Mouse (Mus musculus): Measurements from ENCODE around the gene Fam189a2. TPM values are rescaled to one million over a fixed set of nuclear protein-coding genes. Genes with fewer than 3 reads are reported as not detected.

Gene Fam189a2
- total RNA-seq, 2 experiments from 2014 or later, result 9.1 to 9.6 TPM

DNA sequence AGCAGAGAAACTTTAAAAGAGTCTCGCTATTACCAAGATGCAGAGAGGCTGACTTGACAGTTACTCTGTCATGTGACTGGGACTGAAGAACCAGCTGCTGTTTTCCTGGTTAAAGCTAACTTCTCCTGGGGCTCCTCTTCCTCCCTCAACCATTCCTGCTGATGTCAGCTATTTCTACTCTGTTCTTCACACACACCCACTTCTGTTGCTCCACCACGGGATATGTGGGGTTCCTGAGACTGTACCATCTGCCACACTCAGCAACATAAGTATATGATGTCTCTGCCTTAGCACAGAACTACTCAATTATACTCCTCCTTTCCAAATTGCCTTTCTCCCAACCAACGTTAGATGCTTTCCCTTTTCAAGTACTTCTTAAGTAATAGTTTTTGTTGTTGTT is 50.2 kb downstream of the Fam189a2 start:
- DNase-seq (ENCODE audit: low spot score in 2 of 2), result peak; percentile 56 to 71

DNA sequence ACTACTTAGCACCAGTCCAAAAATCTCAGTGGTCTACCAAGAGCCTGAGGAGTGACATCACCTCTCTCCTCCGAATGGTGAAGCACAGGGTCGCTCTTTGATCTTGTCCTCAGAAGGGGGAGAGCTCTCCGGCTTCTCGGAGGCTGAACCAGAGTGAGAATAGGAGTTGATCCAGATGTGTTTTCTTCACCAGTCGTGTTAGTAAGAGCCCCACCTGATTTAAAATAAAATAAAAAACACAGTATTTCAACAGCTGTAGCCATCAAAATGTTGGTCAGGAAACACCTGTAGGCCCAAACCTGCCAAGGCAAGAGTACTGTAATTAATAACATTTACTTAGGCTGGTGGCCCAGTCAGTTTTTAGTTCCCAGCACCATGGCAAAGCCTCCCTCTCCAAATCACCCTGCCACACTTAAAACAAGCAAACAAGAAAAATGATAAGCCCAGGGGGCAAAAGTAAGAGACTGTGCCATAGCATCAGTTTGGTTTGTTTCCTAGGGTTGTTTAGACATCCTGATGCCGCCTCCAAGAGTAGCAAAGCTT is 52.8 kb downstream of the Fam189a2 start:
- no peak for DNase-seq (ENCODE audit: low spot score in 2 of 2)

DNA sequence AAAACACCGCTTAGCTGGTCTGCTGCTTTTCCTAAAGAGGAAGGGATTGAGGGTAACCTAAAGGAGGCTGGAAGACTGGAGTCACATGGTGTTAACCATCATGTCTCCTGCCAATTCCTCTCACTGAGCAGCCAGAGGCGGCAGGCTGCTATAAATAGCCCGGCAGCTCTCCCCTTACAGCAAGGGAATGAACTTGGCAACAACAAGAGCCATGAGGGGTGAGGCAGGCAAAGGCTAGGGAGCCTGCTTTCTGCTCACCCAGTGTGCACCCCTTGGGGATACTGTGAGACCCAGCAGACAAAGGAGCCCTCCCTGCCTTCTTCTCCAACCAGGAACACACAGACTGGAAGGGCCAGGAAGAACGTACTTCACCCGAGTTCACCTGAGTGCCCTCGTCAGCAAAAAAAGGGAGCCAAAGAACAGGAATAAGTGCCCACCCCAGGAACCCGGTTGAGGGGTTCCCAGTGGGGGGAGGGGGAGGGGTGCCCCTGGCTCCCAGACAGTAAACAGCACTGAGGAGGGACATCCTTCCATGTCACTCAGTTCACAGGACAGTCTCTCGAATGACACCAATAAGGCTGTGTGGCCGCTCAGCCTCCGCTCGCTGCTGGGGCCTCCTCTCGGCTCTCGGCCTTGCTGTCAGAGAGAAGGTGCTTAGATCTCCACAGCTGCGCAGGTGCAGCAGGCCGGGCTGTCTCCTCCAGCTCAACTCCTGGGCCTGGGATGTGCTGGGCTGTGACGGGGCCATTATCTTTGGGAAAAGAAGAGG is 57.8 kb downstream of the Fam189a2 start:
- no peak for DNase-seq (ENCODE audit: low spot score in 2 of 2)

DNA sequence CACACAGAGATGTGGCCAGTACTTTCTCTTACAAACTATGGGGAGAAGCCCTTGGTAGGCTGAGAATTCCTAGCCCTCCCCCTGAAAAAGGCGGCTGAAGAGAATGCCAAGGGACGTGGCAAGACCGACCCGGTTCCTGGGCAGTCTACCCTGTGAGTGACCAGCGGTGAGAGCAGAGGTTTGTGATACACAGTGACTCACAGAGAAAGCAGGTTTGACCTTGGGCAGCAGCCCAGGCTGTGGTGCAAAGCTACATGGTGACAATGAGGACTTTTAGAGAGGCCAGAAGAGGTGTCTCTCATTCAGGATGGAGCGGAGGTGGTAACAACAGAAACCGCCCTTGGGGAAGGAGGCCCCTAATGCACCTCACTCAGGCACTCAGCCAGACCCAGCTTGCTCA is 59.4 kb downstream of the Fam189a2 start:
- no peak for DNase-seq (ENCODE audit: low spot score in 2 of 2)

DNA sequence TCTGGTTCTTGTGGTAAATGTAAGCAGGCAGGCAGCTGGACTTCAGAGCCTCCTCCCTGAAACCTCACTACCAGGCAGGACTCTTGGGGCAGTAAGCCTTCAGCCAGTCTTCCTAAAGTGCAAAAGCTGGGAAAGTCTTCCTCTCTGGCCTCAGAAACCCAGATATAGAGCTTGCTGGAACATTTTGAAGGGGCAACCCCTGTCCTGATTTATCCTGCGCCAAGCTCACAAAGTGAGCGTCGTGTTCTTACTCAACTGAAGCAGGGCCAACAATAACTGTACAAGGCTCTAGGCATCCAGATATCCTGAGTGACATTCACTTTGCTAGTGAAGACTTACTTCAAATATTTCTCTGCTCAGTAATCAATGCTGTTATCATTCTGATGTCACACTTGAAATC is 60.4 kb downstream of the Fam189a2 start:
- no peak for DNase-seq (ENCODE audit: low spot score in 2 of 2)

DNA sequence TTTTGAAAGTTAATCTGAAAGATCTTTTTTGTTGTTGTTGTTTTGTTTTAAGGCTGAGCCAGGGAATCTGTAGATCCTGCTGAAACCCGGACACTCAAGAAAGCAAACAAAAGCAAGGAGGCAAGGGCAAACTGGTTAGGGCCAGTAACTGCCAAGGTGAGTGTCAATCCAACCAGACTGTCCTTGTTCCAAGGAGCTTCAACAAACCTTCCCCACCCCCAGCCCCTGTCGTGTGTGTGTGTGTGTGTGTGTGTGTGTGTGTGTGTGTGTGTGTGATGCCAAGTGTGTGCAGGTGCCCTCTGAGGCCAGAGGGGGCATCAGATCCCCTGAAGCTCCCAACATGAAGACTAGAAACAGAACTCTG is 62.0 kb downstream of the Fam189a2 start:
- DNase-seq (ENCODE audit: low spot score in 2 of 2), result no peak

DNA sequence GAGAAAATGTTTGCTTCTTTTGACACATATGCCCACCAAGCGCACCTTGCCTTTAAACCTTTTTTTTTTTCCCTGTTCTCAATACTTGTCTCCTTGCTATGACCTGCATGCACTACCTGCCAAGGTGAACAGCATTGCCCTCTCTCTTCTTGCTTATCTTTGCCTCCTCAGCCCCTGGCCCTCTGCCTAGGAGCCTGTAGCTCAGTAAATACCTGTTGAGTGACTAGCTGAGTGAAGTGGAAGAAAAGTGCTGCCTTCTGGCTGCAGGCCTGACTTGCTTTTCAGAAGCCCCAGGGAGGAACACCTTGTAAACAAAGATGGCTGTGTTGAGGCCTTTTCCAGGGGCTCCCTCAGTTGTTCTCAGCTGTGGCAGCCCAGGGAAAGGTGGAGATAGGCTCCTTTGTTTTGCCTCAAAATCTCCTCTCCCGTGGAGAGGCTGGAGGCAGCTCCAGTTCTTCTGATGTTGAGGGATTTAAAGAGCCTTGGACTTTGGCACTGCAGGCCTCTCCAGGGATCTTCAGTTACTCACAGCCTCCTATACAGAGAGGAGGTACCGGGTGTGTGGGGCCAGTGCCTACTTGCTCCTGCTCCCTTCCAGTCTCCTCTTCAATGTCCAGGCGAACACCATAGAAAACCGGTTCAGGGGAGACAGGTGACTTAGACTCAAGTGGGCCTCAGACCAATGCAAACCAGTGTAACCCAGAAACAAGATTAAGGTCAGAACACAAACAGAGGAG is 62.5 kb downstream of the Fam189a2 start:
- DNase-seq (ENCODE audit: low spot score in 2 of 2), result no peak

DNA sequence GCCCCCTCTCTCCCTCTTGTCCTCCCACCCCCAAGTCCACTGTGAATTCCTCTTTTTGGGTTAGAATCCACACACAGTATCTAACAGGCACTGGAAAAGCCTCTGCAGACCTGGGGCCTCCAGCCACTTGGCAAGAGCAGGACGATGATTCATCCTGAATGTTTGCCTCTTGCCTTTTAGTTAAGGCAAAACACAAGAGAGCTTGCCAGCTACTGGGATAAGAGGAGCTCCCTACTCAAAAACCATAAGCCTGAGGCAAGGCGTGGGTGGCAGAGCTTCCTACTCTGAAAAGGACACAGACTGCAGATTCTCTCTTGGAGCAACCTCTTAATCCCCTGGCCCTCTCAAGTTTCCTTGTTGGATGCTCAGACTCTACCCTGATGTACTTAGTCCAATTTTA is 63.7 kb downstream of the Fam189a2 start:
- DNase-seq (ENCODE audit: low spot score in 2 of 2), result peak; percentile 68 to 73

DNA sequence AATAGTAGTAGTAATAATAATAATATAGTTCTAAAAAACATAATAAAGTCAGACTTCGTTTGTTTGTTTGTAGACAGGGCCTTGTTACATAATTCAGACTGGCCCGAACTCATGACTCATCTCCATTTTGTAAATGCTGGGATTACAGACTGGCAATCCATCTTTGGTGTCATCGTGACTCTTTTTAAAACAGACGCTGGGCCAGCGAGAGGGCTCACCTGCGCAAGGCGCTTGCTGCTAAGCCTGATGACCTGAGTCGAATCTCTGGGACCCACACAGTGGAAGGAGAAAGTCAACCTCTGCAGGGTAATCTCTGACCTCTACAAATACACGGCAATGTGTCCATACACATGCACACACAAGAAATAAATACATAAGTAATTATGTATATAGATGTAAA is 64.4 kb downstream of the Fam189a2 start:
- no peak for DNase-seq (ENCODE audit: low spot score in 2 of 2)

DNA sequence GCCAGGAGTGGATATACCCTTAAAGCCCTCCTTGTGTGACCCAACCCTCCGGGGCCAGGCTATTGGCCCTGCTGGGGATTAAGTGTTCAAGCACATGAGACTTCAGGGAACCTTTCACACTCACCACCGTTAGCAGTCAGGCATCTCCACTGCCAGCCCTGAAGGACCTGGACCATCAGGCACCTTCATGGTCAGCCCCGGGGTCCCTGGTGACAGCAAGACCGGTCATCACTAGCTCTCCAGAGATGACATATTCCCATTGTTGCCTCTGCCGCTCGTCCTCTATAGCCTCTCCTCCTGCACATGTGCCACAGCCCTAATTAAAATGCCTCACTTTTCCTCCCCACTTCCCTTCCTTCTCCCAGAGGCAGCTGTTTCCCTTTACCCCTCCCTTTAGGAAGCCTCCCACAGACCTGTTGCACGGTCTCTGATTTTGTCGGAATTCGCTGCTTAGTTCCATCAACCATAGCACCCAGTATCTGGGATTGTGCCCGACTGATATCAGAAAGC is 66.4 kb downstream of the Fam189a2 start:
- DNase-seq (ENCODE audit: low spot score in 2 of 2), result no peak

DNA sequence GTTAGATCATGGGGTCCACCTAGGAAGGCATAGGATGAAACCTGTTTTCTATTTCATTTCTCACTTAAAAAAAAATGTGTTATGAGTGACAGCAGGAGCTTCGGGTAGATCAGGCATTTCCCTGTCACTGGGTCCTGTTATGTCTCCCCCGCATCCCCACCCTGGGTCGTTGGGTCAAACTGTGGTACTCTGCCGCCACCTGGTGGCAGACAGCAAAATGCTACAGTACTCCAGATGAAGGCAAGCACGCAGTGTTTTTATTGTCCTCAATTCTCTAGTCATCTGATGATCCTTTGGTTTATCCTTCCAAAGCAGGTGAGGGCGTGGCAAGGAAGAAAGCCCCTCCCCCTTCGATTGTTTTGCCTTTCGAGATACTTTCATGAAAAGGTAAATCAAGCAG is 69.3 kb downstream of the Fam189a2 start:
- peak; percentile 75 to 78 for DNase-seq (ENCODE audit: low spot score in 2 of 2)

DNA sequence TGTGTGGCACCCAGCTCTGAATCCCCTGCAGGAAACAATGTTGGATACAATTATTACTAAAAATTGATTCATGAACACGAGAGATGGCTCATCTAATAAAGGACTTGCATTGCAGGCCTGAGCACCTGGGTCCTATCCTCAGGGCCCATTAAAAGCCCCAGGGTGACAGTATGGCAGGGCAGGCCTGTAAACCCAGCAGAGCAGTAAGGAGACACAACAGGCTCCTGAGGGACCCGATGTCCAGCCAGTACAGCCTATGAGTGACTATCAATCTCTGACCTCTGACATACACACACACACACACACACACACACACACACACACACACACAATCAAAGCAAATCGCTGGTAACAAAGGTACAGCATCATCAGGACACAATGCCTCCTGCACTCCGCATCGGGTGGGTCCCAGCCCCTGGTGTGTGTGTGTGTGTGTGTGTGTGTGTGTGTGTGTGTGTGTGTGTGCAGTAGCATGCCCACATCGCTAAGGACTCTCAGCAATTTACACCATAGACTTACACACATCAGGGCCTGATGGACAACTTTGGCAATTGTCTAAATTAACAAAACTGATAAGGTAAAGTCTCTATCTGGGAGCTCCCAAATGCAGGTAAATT is 69.9 kb downstream of the Fam189a2 start:
- DNase-seq (ENCODE audit: low spot score in 2 of 2), result no peak

DNA sequence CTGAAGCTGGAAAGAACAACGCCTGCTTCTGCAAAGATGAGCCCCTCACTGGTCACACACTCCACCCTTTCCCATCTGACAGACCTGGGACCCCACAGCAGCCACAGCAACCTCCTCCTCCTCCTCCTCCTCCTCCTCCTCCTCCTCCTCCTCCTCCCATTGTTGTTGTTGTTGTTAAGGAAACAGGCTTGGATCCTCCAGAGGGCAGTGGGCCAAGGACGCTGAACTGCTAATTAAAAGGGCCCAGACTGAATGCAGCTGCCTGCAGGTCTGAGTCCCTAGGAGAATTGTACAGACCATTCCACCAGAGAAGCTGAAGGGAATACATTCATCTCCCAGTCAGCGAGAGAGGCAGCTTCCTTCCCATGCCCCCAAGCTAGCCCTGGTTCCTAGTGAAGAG is 70.5 kb downstream of the Fam189a2 start:
- no peak for DNase-seq (ENCODE audit: low spot score in 2 of 2)

DNA sequence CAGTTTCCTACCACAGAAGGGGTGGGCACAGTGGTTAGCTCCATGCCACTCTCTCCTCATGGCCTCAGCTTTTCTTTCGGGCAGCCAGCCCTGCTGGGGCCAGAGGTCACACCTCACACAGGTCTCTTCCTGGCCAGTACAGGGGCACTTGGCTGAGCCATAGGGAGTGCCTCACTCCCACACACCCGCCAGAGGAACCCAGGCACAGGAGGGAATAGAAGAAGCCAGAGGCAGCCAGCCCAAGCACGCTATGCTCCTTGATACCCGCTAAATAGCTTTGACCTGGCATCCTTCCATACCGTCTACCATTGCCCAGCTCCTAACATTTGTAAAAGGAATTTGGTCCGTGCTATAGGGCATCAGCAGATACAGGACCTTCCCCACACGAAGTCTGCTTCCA is 70.9 kb downstream of the Fam189a2 start:
- no peak for DNase-seq (ENCODE audit: low spot score in 2 of 2)

DNA sequence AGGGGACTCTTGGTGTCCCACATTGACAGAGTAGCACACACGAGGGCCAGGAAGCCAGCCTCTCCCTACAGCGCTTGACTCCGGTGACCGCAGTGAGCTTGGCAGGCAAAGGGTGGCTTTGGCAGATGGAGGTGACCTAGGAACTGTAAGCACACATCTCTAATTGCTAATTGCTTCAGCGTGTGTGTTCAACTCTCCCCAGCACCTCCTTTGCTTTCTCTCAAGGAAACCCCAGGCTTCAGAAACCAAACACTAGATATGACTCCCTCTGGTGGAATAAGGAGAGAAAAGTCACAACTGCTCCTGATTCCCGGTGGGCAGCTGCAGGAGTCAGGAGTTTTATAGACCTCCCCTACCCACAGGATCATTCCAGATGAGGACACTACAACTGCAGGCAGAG is 71.9 kb downstream of the Fam189a2 start:
- no peak for DNase-seq (ENCODE audit: low spot score in 2 of 2)

DNA sequence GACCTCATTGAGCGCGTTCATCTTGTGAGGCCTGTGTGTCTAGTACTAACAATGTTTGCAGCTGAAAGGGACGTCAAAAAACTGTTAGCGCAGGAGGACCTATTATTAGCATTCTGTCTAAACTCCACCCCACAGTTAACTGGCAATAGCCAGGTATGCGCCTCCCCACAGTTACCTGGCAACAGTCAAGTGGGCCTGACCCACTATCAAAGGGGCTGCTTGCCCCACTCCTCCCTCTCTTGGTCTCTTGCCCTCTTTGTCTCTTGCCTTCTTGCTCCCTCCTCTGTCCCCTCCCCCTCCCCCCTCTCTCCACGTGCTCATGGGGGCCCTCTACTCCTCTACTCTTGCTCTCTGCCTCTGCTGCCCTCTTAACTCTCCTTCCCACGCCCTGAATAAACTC is 73.3 kb downstream of the Fam189a2 start:
- DNase-seq (ENCODE audit: low spot score in 2 of 2), result no peak

DNA sequence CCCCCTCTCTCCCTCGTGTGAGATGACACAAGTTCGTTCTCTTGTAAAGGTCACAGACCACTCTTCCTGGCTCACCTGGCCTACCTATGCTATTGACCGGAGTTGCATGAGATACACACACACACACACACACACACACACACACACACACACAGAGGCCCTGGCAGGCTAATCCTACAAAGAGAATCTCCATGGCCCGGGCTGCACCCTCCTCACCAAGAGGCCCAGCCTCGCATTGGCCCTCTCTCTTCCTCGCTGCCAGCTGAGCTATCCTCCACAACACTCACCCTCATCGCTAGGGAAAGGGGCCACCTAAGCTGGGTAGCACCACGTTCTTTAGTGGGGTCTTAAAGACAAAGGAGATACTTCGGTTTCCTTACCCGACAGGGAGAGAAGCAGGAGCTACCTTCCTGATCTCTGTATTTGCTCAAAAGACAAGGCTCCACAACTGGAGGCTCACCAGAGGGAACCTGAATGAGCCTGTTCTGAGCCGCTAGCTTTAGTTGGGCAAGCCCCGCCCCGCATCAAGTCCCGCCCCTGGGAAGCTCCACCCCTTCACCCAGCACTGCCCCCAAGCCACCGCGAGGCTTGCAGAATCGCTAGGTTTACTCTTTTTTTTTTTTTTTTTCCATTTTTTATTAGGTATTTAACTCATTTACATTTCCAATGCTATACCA is 74.4 kb downstream of the Fam189a2 start:
- no peak for DNase-seq (ENCODE audit: low spot score in 2 of 2)

DNA sequence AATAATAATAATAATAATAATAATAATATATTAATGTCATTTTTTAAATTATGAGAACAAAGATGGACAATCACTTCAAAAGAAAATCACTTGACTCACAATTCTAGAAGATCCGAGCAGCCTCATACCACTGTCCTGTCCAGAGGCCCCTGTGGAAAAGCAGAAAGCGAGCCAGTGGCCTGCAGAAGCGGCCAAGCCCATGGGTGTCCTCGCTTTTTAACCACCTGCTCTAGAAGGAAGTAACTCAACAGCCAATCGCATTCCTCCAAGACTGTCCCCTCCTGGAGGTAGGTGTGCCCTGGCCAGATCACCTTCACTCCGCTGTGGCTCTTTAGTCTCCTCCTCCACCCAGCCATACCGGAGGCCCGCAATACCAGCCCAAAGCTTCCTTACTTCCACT is 75.4 kb downstream of the Fam189a2 start:
- DNase-seq (ENCODE audit: low spot score in 2 of 2), result no peak

DNA sequence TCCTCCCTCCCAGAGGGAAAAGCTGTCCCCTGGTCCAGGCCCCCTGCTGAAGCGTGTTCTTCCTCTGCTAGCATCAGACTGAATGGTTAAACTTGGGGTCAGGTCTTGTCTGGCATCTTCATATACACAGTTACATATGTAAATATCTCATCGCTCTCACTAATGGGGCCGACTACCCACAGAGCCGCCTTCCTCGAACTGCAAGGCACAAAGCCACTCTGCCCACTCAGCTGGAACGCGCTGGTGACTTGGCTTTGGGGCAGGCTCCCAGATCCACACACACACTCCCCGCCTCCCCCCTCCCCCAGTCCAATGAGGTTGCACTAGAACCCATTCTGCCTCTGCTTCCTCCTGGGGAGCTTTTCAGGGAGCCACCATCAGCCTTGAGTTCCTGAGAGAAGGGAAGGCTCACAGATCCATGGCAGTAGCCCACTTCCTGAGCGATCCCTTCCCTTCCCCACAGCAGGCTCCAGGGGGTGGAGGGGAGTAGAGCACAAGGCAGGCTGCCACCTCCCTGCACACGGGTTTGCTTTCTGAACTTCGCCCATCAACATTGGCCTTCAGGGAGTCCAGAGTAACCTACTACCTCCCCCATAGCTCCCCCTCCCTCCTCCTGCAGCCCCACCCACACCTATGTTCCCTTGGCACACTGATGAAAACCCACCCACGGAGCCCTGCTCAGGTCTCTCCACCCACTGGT is 82.4 kb downstream of the Fam189a2 start:
- no peak for DNase-seq (ENCODE audit: low spot score in 2 of 2)

DNA sequence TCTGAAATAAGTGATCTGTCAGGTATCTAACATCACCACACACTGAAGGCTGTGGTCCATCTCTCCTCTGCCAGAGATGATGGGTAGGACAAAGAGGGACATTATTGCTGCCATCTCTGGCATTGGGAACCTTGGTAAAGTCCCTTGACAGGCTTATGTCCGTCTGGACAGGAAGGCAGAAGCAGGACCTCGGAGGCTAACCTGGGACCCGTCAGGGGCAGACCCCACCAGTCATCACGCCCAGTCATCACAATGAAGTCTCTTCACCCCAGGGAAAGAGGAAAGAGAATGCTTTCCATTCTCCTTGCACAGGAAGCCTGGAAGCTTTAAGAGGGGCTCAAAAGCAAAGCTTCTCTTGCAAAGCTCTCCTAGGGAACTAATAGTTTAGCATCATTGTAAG is 82.9 kb downstream of the Fam189a2 start:
- DNase-seq (ENCODE audit: low spot score in 2 of 2), result no peak

DNA sequence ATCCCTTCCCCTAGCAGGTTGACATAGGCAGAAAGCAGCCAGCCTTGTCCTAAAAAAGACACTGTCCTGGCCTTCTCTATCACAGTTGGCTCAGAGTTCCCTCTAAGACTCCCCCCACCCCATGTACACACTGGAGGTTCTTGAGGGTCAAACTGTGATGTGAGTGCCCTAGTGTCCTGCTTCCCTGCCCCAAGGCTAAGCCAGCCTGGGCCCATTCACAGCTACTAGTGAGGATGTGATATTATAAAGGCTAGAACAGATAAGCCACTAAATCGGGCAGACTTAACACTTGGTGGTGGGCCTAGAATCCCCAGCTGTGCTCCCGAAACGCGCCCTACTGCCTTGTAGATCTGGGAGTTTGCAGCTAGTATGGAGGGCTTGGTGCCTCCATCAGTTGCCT is 84.1 kb downstream of the Fam189a2 start:
- no peak for DNase-seq (ENCODE audit: low spot score in 2 of 2)

Data from left cerebral cortex, adult 18-20 months (tissue).